Mouse (Mus musculus) frontal cortex, adult (tissue): Measurements from ENCODE around the gene Atp8b4.

Experiments used
- ATAC-seq: cut with Nextera tagmentation; 2 replicates; pipeline ENCODE4 v1.9.2; 2017; ENCODE audit warnings: mild to moderate bottlenecking, moderate library complexity, mixed read lengths; ENCODE audit not compliant: low TSS enrichment

The Atp8b4 gene

GRCm38 (mm10) chr2:126287942-126288341, 212.5 kb downstream of the Atp8b4 start:
- peak; percentile 94 for ATAC-seq

- no peak for ATAC-seq
Measured at GRCm38 (mm10) chr2:126286420-126286819, 214.1 kb downstream of the Atp8b4 start.

GRCm38 (mm10) chr2:126284071-126284470, 216.4 kb downstream of the Atp8b4 start:
- no peak for ATAC-seq

GRCm38 (mm10) chr2:126283086-126283485, 217.4 kb downstream of the Atp8b4 start:
- ATAC-seq, result peak; percentile 85

- no peak for ATAC-seq
Measured at GRCm38 (mm10) chr2:126275511-126275910, 225.0 kb downstream of the Atp8b4 start.

- no peak for ATAC-seq
Measured at GRCm38 (mm10) chr2:126274826-126275405, 225.6 kb downstream of the Atp8b4 start.

- no peak for ATAC-seq
Measured at GRCm38 (mm10) chr2:126274311-126274710, 226.2 kb downstream of the Atp8b4 start.
